Mouse (Mus musculus): ENCODE data around the gene Masp2.

Gene Masp2

DNA sequence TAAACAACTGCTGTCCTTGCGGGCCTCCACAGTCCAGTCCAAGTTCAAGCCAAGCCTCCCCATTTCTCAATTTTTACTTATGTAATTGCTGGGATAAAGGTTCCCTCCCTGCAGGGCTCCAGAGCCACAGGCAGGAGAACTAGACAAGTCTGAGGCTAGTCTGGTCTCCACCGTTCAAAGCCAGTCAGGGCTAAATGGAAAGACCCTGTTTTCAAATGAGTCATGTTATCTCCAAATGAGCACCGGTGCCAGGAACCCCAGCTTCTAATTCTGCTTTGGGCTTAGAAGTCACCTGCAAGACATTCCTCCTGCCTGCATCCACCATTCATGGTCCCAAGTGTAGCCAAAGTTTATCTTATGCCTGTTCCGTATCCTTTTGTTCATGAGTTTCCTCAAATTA, 483 bp upstream of the Masp2 start:
- no peak for DNase-seq (ENCODE audit: low spot score)

DNA sequence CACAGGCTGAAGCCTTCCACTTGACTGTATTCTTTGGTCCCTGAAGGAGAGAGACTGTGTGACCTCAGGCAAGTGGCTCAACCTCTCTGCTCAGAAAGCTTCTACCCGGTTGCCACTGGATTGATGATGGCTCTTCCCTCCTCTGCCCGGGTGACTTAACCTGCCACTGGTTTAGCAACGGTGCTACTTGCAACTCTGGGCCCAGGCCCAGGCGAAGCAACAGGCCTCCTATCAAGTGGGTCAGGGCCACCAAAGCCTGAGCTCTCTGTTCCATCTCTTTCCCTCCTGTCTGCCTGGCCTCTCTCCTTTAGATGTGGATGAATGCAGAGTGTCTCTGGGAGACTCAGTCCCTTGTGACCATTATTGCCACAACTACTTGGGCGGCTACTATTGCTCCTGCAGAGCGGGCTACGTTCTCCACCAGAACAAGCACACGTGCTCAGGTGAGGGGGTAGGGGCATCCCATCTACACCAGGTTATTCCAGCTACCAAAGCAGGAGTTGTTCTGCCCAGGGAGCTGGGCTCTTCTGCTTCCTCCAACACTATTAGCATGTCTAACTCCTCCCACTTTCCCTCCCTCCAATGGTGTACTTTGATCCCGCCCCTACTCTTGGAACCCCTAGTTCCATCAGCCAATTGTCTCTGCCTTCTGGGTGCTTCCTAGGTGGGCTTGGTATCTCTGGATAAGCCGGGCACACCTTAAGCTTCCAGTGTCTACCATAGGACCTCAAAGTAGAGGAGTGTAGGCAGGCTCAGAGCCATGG, 1.2 kb downstream of the Masp2 start:
- no peak for DNase-seq (ENCODE audit: low spot score)

DNA sequence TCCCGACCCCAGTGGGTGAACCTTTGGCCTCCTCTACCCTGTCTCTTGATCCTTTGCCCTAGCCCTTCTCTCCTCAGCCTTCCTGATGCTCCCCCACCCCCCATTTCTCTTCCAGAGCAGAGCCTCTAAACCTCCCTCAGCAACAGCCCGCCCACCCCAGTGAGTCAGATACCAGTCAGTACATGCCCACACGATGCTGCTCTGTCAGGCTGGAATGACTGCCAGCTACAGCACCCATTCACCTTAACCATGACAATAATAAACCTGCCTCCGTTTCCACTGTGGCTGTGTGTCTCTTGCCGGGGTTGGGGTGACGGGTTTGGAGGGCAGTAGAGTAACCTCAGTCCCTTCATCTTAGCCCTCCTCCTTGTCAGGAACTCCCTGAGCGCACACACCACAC, 1.8 kb downstream of the Masp2 start:
- no peak for DNase-seq (ENCODE audit: low spot score)

DNA sequence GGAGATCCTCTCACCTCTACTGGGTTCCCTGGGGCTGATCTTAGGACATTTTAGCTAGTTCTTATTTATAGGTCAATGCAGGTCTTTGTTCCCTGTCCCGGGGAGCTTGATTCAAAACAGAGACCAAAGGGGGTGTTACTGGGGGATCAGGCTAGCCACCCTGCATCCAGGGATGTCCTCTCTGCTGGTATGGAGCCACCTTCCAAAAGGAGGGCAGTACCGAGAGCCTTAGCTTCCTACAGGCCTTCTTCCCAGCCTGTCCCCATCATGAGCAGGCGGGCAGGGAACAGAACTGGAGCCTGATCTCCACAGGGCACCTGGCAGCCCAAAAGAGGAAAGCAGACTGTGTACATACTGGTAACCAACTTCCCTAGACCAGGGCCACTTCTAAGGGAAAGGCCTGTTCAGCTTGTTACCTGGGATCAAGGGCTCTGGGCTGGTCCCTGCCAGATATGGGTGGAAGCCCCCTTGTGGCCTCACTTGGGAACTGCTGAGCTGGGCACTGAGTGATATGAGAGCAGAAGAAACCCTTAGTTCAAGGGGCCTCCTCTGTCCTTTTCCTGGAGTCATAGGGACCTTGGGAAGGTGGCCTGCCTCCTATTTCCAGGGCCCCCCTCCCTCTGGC, 2.3 kb downstream of the Masp2 start:
- peak; percentile 24 for DNase-seq (ENCODE audit: low spot score)

DNA sequence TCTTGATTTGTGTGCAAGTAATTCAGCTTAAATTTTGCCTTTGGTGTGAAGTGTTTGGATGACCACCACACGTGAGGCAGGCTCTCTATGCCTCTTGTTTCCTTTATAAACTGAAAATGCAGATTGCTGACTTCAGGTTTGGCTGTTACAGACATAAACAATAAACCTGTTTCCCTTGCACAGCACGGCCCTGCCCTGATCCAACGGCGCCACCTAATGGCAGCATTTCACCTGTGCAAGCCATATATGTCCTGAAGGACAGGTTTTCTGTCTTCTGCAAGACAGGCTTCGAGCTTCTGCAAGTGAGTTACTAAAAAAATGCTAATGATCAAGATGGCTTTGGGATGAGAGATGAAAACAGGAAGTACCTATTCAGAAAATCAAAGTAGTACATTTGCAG, 5.4 kb downstream of the Masp2 start:
- DNase-seq (ENCODE audit: low spot score), result no peak

DNA sequence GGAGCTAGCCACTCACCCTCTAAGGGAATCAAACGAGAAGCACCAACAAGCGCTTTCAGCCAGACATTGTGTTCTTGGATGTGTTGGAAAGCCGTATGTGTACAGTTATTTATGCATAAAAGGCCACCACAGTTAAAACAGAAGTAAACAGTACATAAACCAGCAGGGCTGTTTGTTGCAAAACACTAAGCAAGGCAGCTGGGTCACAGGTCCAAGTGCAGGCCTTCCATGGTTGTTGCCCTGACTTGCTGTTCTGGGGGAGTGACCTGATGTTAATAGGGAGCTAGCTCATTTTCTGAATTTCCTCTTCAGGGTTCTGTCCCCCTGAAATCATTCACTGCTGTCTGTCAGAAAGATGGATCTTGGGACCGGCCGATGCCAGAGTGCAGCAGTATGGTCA, 7.5 kb downstream of the Masp2 start:
- DNase-seq (ENCODE audit: low spot score), result no peak

DNA sequence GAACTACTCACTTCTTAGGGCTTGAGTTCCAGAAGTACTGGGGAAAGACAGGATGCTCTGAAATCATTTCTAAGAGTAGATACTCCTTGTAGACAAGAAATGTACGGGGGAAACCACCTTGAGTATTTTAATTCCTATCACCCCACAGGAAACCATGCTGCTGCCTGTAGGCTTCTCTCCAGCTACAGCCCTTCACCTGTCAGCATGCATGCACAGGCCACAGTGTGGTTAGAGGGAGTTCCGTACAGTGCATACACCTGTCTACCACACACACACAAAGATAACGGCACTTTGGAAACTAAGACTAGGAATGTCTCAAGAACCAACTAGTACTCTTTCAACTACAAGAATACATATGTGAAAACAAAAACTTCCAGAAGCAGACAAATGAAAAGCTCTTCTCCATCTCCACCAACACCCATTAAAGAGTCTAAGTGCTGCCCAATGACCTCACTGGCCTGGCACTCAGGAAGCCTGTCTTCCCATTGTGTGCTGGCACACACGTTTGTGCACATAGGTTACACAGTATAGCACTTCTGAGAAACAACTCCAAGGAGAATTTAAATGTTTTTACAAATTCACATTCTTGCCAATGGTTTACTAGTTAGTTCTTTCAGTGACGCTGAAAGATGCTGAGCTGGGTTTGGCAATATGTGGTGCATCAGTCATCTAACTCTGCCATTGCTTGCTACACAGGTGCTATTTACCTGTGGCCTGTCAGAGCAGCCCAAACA, 8.4 kb downstream of the Masp2 start:
- DNase-seq (ENCODE audit: low spot score), result no peak

DNA sequence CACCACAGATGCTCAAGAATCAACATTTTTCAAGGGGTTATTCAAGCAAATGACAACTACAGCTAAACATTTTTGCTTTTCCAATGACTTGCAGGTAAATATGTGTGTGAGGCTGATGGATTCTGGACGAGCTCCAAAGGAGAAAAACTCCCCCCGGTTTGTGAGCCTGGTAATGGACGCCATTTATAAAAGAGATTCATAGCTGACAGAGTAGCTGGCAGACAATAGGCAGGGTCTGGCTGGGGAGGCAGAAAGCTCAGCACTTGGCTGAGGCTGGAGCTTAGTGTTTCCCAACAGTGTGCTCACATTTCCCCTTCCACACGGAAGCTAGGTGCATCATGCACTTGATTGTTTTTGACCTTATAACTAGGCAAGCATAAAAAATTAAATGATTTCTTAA, 10.2 kb downstream of the Masp2 start:
- no peak for DNase-seq (ENCODE audit: low spot score)

DNA sequence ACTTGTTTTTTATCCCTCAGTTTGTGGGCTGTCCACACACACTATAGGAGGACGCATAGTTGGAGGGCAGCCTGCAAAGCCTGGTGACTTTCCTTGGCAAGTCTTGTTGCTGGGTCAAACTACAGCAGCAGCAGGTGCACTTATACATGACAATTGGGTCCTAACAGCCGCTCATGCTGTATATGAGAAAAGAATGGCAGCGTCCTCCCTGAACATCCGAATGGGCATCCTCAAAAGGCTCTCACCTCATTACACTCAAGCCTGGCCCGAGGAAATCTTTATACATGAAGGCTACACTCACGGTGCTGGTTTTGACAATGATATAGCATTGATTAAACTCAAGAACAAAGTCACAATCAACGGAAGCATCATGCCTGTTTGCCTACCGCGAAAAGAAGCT, 11.4 kb downstream of the Masp2 start:
- DNase-seq (ENCODE audit: low spot score), result no peak

DNA sequence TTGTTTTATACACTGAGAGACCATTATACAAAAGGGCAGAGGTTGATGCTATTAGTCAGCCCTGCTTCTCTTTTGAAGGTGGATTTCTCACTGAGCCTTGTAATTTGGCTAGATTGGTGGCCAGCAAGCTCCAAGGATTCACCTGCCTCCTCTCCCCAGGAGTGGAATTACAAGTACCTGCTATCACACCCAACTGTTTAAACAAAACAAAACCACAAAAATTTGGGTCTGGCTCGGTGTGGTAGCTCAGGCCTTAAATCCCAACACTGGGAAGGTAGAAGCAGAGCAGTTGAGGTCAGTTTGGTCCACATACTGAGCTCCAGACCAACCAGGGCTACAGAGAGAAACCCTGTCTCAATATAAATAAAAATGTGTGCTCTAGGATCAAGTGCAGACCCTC, 17.5 kb downstream of the Masp2 start:
- no peak for DNase-seq (ENCODE audit: low spot score)

DNA sequence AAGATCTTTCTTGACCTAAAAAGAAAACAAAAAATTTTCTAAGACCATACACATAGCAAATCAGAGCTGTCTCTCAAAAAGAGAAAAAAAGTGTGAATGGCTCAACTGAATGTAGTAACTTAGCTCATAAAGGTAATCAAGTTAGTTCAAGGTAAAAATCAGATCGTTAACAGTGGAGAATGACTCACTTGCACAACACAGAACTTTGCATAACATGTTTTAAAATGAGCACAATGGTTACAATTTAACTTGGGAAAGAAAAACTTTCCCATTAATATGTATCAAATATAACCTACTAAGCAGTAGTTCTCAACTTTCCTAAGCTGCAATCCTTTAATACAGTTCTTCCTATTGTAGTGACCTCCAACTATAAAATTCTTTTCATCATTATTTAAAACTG, 18.4 kb downstream of the Masp2 start:
- no peak for DNase-seq (ENCODE audit: low spot score)

DNA sequence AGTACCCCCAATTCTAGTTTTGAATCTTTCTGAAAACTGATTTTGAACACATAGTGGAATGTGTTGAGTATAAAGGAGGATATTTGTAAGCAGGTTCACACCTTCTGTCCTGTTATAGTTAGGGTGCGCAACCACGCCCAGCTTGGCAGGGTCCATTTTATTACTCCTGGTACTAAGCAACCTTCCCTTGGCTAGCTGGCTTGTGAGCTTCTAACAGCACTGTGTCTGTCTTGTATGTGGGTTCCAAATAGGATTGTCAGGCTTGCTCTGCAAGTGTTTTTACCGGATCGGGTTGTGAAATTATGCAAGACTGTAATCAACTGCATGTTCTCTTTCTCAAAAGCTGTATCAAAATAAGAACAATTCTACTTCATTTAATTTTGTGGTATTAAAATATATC, 20.1 kb downstream of the Masp2 start:
- DNase-seq (ENCODE audit: low spot score), result no peak

DNA sequence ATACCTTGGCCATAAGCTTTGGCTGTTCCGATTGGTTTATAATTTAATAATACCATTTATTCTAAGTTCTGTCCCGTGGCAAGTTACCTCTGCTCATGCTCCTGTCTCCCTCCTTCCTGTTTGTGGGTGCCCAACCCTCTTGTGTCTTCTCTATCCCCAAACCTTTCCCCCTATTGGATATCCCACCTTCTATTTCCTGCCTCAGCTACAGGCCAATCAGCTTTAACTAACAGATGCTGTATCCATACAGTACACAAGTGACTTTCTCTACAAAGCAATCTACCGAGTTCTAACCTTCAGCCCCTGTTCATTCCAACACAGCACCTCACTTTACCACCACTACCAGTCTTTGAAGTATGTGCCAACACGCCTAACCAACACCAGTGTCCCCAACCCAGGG, 21.3 kb downstream of the Masp2 start:
- DNase-seq (ENCODE audit: low spot score), result no peak

DNA sequence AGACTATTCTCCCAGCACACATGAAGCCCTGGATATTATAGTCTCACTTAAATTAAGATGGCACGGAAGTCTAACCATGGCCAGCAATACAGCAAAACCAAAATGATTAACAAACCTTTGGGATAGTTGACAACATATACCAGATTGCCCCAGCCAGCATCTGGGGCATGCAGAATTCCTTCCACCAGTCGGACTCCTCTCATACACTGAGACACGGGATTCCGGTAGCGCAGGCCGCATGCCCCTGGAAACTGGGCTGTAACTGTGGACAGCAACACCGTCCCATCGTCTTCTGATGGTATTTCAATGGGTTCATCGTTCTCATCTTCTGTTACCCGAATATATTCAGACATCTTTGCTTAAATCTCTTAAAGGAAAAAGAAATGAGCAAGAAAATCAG, 22.7 kb downstream of the Masp2 start:
- DNase-seq (ENCODE audit: low spot score), result no peak

DNA sequence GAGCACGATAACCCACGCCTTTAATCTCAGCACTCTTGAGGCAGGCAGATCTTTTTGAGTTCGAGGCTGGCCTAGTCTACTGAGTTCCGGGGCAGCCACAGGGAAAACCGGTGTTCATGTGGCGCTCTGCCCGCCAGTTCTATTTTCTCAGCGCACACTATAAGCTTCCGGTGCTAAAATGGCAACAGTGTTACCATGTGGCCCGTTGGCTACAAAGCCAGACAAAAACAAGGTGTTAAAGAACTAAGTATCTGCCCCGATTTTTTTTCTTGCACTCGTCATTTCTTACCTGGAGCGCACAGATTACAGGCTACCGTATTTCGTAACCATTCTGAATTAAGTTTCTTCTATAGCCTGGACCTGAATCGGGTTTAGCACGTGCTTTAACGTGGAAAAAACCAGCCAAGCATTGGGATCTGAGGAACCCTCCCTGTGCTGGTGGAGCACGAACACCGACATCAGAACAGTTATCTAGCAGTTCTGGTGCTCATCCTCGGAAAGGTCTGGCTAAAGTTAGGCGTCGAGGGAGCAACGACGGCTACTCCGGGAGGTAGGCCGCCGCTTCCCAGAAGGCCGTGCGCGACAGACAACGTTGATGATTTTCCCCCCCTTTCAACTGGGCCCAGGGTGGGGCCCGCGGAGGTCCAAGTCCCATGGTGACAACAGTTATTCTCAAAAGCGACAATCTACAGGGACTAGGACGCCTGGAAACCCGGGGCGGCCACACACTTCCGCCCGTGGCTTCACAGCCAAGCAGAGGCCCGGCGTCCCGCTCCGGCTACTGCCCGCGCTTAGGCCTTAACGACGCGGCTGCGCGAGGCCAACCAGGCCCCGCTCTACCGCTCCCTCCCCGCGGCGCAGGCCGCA, 23.6 kb downstream of the Masp2 start:
- DNase-seq (ENCODE audit: low spot score), result no peak

DNA sequence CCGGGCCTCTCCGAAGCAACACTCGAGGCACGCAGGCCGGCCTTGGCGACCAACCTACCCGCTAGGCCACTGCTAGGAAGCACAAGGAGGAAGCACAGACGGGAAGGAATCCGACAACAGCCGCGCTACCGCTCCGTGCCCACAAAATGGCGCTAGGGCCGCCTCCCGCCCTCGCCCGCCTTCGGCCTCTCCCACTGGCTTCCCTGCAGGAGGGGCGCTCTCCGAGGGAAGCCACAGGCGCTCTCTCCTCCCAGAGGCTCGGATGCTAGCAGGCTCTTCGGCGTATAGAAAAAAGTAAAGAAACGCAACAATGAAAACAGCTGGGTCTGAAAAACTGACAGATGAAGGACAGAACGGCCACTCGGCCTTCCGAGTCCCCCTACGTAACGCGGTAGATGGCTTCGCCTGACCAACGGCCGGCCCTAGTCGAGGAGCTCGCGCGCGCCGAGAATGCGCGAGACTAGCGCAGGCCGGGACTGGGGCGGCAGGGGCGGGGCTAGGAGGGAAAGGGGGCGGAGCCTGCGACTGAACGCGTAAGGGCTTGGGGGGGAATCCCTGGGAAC, 24.4 kb downstream of the Masp2 start, which contains the start of gene Tardbp:
Tardbp (minus strand) TSS at position 397 of the 563 bp plus-strand sequence.
- peak; percentile 91 for DNase-seq (ENCODE audit: low spot score)

DNA sequence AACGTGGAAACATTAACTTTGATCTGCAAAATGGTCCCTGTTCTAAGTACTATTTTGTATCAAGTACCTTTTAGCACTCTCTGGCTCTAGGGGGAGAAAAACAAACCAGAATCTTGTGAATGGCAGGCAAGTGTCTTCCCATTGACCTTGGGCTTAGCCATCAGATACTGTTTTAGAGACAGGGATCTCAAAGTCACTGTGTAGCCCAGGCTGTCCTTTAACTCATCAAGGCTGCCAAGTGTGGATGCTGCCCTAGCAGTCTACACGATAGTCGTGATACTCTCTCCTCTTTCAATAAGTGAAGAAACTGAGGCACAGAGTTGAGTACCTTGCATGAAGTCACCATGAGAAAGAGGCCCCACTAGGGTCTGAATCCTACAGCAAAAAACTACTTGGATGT, 24.9 kb downstream of the Masp2 start:
- DNase-seq (ENCODE audit: low spot score), result no peak

DNA sequence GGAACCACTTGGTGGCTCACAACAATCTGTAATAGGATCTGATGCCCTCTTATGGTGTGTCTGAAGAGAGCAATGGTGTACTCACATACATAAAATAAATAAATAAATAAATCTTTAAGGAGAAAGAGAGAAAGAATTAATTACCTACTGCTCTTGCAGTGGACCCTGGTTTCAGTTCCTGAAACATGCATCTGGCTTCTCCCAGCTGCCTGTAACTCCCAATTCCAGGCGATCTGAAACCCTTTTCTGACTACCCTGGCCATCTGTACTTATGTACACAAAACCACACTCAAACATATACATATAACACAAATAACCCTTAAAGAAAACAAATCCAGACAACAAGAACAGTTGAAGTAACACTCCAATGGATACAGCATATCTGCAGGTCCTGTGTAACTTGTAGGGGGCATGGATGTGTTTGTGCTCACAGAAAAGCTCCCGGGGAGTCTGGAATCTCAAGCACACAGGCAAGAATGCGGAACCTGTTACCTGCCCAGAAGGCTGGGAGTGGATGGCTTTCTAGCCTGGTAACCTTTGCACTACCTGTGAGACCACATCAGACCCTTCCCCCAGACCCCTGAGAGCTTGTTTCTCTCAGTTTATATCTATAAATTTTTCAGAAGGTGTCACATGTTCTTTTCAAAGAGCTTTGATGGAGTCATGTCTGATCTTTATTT, 29.8 kb downstream of the Masp2 start:
- DNase-seq (ENCODE audit: low spot score), result no peak

DNA sequence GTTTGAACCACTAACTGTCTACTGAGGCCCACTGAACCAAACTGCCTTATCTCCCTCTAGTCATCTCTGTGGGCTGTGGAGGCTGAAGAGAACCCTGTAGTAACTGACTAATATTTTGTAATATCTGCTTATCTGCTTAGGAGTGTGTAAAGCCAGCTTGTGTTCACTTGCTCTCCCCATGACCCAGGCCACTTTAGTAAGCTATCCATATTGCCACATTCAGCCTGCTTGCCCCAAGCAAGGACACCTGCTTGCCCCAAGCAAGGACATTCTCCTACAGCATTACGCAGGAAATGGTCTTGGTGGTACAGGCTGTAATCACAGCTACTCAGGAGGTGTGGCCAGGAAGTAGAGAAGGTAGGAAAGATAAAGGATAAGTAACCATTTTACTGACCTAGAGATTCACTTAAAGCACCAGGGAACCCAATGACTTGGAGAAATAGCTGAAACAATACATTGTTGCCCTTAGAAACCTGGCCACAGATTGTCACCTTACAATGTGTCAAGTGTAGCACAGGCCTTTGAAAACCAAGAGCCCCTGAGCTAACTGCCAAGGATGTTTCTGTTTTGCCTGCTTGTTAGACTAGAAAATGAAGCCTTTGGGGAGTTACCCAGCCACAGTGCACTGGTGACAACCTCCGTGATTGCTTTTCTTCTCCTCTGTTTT, 31.2 kb downstream of the Masp2 start:
- DNase-seq (ENCODE audit: low spot score), result no peak

DNA sequence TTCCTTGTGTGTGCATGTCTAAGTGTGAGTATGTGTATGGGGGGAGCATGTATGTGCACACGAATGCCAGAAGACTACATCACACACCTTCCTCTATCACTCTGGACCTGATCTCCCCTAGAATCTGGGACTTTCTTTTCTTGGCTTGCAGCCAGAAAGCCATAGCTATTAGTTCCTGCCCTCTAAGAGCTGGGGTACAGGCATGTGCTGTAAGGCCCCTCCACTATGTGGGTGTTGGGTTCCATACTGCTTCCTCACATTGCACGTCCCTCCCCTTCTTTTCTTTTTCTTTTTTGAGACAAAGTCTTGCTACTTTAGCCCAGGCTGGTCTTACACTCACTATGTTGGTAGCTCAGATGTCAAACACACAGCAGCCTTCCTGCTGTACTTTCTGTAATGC, 33.0 kb downstream of the Masp2 start:
- DNase-seq (ENCODE audit: low spot score), result no peak

DNA sequence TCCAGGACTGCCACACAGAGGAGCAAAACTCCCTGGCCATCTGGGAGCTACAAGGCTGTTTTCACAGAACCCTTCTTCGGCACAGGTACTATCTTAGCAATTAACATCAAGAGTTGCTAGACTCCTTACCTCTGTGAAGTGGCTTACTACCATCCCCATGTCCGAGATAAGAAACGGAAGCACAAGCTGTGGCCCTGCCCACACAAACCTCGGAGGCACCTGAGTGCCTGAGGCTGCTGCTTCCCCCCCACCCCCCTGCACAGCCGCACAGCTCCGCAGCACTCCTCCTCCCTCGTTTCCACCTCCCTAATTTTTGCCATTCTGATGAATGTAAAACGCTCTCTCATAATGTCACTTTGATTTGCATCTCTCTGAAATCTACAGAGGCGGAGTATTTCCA, 35.9 kb downstream of the Masp2 start:
- no peak for DNase-seq (ENCODE audit: low spot score)

Measured in ovary, adult 18-20 months (tissue).